Mouse (Mus musculus) thymus, postnatal 4 days (tissue): ENCODE results near the gene Trappc12.
"Not testable (repeated sequence)": the region's sequence is repeated elsewhere in the genome, so short reads cannot be mapped to it uniquely, and the experiment has no call there.

Experiments used
- DNase-seq: peaks from one replicate; pipeline ENCODE4 v3.0.0; 2021

Trappc12 gene

GRCm38 (mm10) chr12:28750021-28750633, at the start of gene Trappc12:
TSS of gene Trappc12 (minus strand) at chr12:28750472.
- peak; percentile 93 for DNase-seq

GRCm38 (mm10) chr12:28799798-28800411, 49.6 kb upstream of the Trappc12 start:
- DNase-seq = no peak

- no peak for DNase-seq
Measured at GRCm38 (mm10) chr12:28796881-28797420, 46.7 kb upstream of the Trappc12 start.

GRCm38 (mm10) chr12:28795041-28795440, 44.8 kb upstream of the Trappc12 start:
- no peak for DNase-seq

- DNase-seq = no peak
Measured at GRCm38 (mm10) chr12:28793715-28794114, 43.4 kb upstream of the Trappc12 start.

GRCm38 (mm10) chr12:28792613-28793012, 42.3 kb upstream of the Trappc12 start:
- no peak for DNase-seq

GRCm38 (mm10) chr12:28786310-28786709, 36.0 kb upstream of the Trappc12 start:
- DNase-seq = no peak

- no peak for DNase-seq
Measured at GRCm38 (mm10) chr12:28785299-28785698, 35.0 kb upstream of the Trappc12 start.

- no peak for DNase-seq
Measured at GRCm38 (mm10) chr12:28784864-28785263, 34.6 kb upstream of the Trappc12 start.

GRCm38 (mm10) chr12:28784355-28784754, 34.1 kb upstream of the Trappc12 start:
- peak; percentile 68 for DNase-seq

- DNase-seq = no peak
Measured at GRCm38 (mm10) chr12:28782637-28783036, 32.4 kb upstream of the Trappc12 start.

- no peak for DNase-seq
Measured at GRCm38 (mm10) chr12:28780180-28780579, 29.9 kb upstream of the Trappc12 start.

GRCm38 (mm10) chr12:28775627-28776026, 25.4 kb upstream of the Trappc12 start:
- DNase-seq = no peak

- DNase-seq = no peak
Measured at GRCm38 (mm10) chr12:28775120-28775519, 24.8 kb upstream of the Trappc12 start.

GRCm38 (mm10) chr12:28773815-28774214, 23.5 kb upstream of the Trappc12 start:
- no peak for DNase-seq

- DNase-seq = no peak
Measured at GRCm38 (mm10) chr12:28769953-28770352, 19.7 kb upstream of the Trappc12 start.

GRCm38 (mm10) chr12:28756019-28756418, 5.7 kb upstream of the Trappc12 start:
- DNase-seq = no peak

GRCm38 (mm10) chr12:28751508-28752263, 1.4 kb upstream of the Trappc12 start, which contains the start of gene Eipr1:
TSS of gene Eipr1 (plus strand) at chr12:28751803.
- DNase-seq = peak; percentile 83

- DNase-seq = no peak
Measured at GRCm38 (mm10) chr12:28750876-28751275, 604 bp upstream of the Trappc12 start.

- no peak for DNase-seq
Measured at GRCm38 (mm10) chr12:28743328-28743727, 6.9 kb downstream of the Trappc12 start.

- DNase-seq = no peak
Measured at GRCm38 (mm10) chr12:28735293-28735692, 15.0 kb downstream of the Trappc12 start.

- DNase-seq = no peak
Measured at GRCm38 (mm10) chr12:28734271-28734670, 16.0 kb downstream of the Trappc12 start.

GRCm38 (mm10) chr12:28733520-28734245, 16.6 kb downstream of the Trappc12 start:
- DNase-seq = not testable (repeated sequence)
